Mouse (Mus musculus) kidney, embryonic 15.5 days (tissue): ENCODE measurements at regions not wholly inside any gene's neighbourhood (a gene's known extent, or its start where the extent isn't known, plus 50 kb on each side); places are given as distances from the start of the nearest gene placed in this dataset.

Source experiments
- ATAC-seq: fragments of 200-750 bp; cut with Nextera tagmentation; replicated peaks from 2 replicates; pipeline ENCODE4 v1.8.0; 2017; ENCODE audit warnings: moderate TSS enrichment; ENCODE audit not compliant: low FRiP score
- H3K27ac ChIP-seq: fragments of 300-500 bp; sonication (generic); 2 replicates; pipeline ENCODE4 v1.5.1; 2015; ENCODE audit warnings: mild to moderate bottlenecking, inconsistent platforms
- H3K27me3 ChIP-seq: fragments of 300-500 bp; sonication (generic); 2 replicates; pipeline ENCODE4 v1.6.1; 2015; ENCODE audit warnings: inconsistent platforms
- H3K36me3 ChIP-seq: fragments of 300-500 bp; sonication (generic); 2 replicates; pipeline ENCODE4 v1.6.1; 2015; ENCODE audit warnings: inconsistent platforms
- H3K4me1 ChIP-seq: fragments of 300-500 bp; sonication (generic); 2 replicates; pipeline ENCODE4 v1.6.1; 2015; ENCODE audit warnings: inconsistent platforms
- H3K4me2 ChIP-seq: fragments of 300-500 bp; sonication (generic); 2 replicates; pipeline ENCODE4 v1.6.1; 2015; ENCODE audit warnings: moderate library complexity, mild to moderate bottlenecking, inconsistent platforms
- H3K4me3 ChIP-seq: fragments of 300-500 bp; sonication (generic); replicated peaks from 2 replicates; pipeline ENCODE4 v1.5.1; 2015; ENCODE audit warnings: mild to moderate bottlenecking, inconsistent platforms
- H3K9ac ChIP-seq: fragments of 300-500 bp; sonication (generic); 2 replicates; pipeline ENCODE4 v1.6.1; 2015; ENCODE audit warnings: mild to moderate bottlenecking, inconsistent platforms
- H3K9me3 ChIP-seq: fragments of 300-500 bp; sonication (generic); replicated peaks from 2 replicates; pipeline ENCODE4 v1.6.1; 2016; ENCODE audit warnings: inconsistent platforms
- WGBS: fragments of 180-500 bp; shearing (Covaris S2); methylation state at CpG from one replicate; pipeline ENCODE4 v1.1.7; 2015; ENCODE audit warnings: mixed read lengths; 5-methylcytosine and 5-hydroxymethylcytosine counted together

DNA sequence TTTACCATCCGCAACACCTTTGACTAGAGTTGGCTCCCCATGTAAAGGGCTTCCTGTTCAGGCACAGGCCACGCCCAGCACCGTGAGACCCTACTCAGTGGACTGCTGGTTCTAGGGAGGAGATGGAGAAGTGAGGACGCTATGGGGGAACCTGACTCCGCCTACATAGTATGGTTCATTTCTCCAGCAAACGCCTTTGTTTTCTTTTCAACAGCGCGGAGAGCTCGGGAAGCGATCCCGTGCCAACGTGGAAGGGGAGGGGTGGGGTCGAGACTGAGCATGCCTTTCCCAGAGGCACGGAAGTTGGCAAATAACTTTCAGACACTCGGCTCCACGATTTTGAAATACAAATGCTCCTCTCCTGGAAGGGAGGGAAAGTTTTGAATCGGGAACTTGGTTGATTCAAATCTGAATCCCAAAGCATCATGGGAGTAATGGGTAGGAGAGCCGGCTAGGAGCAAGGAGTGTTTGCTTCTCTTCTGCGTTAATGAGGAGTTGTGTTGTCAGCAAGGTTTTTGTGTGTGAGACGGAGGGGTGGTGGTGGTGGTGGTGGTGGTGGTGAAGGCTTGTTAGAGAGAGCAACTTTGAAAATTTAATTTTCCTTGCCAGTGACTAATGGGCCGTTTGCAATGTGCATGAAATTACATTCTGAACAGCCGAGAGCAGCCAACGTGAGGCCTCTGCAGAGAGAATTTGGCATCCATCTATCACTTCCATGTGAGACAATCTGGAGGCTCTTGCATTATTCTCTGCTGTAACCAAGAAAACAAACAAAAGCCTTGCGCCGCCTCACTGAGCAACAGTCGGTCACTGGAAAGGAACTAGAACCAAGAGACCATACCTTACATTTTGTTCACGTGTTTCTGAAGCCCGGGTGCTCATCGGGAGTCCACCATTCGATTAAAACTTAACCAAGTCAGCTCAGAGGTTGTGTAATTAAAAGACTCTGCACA is 89.9 kb upstream of the Gm9887 start:
- Histone ChIP-seq H3K27ac (peak overlapping the region; percentile 93), H3K4me2 (peak overlapping the region; percentile 72), H3K27me3 (no peaks in the 10 kb centered on the region), H3K4me3 (peak overlapping the region; percentile 46), H3K36me3 (no peaks in the 10 kb centered on the region), H3K9me3 (no peaks in the 10 kb centered on the region), H3K4me1 (peaks cover 30% of the 10 kb centered on the region), H3K9ac (peak overlapping the region; percentile 34)
- 15% methylated on average over 30 of the region's 30 CpGs for WGBS
- peak; percentile 86 for ATAC-seq

DNA sequence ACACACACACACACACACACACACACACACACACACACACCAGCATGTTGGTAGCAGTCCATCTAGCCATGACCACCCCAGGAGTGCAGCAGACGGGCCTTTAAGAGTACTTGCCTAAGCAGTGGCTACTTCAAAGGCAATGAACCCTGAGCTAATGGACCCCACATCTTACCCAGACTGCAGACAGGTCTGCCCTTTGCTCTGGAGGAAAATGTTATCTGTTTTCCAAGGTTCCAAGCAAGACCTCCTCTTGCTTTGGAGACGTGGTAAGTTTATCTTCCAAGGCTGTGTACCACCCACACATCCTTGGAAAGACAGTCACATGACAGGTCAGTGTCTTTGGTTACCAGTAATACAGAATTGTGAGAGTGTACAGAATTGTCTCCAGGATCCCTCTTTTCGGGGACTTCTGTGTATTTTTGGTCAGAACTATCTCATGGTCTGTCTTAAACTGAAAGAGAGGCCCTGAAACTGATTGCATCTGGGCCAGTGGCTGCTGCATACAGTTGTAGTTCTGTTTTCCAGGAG is 88.4 kb upstream of the Gm9887 start:
- no peak for ATAC-seq
- Histone ChIP-seq H3K4me3 (no peak overlapping the region), H3K4me1 (peaks cover 30% of the 10 kb centered on the region), H3K36me3 (no peaks in the 10 kb centered on the region), H3K27me3 (no peaks in the 10 kb centered on the region), H3K9ac (no peak overlapping the region), H3K4me2 (no peak overlapping the region), H3K9me3 (no peaks in the 10 kb centered on the region), H3K27ac (no peak overlapping the region)
- 54% methylated on average over 3 of the region's 3 CpGs for WGBS

DNA sequence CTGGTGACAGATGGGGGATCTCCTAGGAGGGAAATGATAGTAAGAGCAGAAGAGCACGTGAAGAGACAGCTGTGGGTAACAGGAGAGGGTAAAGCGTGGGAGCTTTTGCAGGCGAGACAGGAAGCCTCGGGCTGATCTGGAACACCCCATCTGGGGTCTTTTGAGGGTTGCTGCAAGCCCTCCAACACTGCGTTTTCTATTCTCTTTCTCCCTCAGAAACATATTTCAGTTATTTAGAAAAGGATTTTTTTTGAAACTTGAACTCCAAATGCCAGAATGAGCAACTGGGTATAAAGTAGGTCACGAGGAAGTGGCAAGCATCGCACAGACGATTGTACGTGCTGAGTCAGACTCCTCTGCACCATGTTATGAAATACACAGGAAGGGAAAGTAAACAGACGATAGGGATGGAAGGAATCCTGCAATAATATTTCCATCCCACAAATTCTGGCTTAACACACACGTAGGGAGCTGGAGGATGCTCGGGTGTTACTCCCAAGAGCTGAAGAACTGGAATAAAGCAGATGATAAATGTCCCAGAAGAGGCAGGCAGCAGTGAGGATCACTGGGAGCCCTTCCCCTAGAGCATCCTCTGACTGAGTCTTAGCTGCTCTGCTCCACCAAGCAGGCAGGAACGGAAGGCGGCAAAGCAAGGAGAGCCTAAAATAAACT is 86.0 kb upstream of the Gm9887 start:
- no peak overlapping the region for H3K4me2 ChIP-seq

DNA sequence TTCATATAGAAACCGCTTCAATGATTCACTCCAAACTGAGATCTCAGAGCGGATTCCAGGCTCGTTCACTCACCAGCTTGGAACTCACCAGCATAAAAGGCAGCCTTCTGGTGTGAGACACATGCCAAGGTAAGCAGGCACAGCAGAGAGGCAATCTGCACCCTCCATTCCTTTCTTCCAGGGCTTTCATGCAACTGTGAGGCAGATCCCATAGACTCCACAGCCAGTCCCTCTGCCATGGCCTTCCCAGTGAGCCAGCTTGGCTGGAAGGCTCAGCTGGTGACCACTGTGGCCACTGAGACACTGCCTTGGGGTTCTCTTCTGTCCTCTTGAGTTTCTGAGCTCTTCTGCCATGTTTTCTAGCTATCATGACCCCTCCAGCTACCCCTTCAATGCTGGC is 84.5 kb upstream of the Gm9887 start:
- Histone ChIP-seq H3K4me2 (no peak overlapping the region), H3K4me1 (peaks cover 16% of the 10 kb centered on the region), H3K9me3 (no peaks in the 10 kb centered on the region), H3K9ac (no peak overlapping the region), H3K4me3 (no peak overlapping the region), H3K27me3 (no peaks in the 10 kb centered on the region), H3K27ac (no peak overlapping the region), H3K36me3 (no peaks in the 10 kb centered on the region)
- ATAC-seq: no peak
- 88% methylated on average over 3 of the region's 3 CpGs for WGBS

More for the DNA sequence above, 86.0 kb upstream of the Gm9887 start:
- ATAC-seq: no peak
- Histone ChIP-seq H3K4me1 (peaks cover 30% of the 10 kb centered on the region), H3K27me3 (no peaks in the 10 kb centered on the region), H3K27ac (peak overlapping the region; percentile 25), H3K9ac (no peak overlapping the region), H3K4me3 (no peak overlapping the region), H3K36me3 (no peaks in the 10 kb centered on the region), H3K9me3 (no peaks in the 10 kb centered on the region)
- WGBS: 37% methylated on average over 14 of the region's 14 CpGs

DNA sequence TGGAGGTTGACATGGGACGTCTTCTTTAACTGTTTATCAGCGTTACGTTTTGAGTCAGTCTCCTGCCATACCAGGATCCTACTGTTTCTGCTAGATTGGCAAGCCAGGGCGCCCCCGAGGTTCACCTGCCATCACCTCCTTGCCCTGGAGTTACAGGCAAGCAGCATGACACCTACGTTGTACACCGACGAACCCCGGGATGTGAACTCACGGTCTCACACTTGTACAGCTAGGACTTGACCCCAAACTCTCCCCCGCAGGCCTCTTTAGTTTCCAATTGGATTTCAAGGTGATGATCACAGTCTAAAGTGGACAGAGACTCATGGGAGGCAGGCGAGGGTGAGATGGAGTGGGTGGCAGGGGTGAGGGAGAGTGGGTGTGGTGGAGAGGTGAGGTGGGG is 83.9 kb upstream of the Gm9887 start:
- no peak overlapping the region for H3K4me3 ChIP-seq
- H3K4me2 ChIP-seq: no peak overlapping the region
- H3K4me1 ChIP-seq: peaks cover 16% of the 10 kb centered on the region
- 79% methylated on average over 12 of the region's 12 CpGs for WGBS
- no peaks in the 10 kb centered on the region for H3K36me3 ChIP-seq
- H3K9me3 ChIP-seq: no peaks in the 10 kb centered on the region
- H3K27me3 ChIP-seq: no peaks in the 10 kb centered on the region
- H3K27ac ChIP-seq: no peak overlapping the region
- no peak overlapping the region for H3K9ac ChIP-seq
- ATAC-seq: no peak

DNA sequence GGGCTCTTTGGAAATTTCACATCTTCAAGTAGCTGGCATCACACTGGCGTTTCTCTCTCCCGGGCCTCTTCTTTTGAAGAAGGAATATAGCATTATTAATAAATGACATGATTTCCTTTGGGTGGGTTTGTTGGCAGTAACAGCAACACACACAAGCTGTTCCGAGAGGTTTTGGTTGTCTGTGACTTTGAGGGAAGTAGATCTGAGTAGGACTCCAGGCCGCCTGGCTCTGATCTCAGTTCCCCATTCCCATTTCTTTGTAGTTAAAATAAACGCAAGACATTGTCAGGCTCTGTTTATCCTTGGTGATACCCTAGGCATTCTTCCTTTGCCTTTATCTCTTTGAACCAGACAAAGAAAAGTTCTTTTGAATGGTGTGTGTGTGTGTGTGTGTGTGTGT is 83.3 kb upstream of the Gm9887 start:
- no peaks in the 10 kb centered on the region for H3K9me3 ChIP-seq
- no peaks in the 10 kb centered on the region for H3K36me3 ChIP-seq
- H3K27me3 ChIP-seq: no peaks in the 10 kb centered on the region
- no peak overlapping the region for H3K4me2 ChIP-seq
- no peak overlapping the region for H3K4me3 ChIP-seq
- H3K4me1 ChIP-seq: peaks cover 21% of the 10 kb centered on the region
- no peak for ATAC-seq
- H3K27ac ChIP-seq: no peak overlapping the region
- H3K9ac ChIP-seq: no peak overlapping the region
- 81% methylated on average over 5 of the region's 5 CpGs for WGBS

DNA sequence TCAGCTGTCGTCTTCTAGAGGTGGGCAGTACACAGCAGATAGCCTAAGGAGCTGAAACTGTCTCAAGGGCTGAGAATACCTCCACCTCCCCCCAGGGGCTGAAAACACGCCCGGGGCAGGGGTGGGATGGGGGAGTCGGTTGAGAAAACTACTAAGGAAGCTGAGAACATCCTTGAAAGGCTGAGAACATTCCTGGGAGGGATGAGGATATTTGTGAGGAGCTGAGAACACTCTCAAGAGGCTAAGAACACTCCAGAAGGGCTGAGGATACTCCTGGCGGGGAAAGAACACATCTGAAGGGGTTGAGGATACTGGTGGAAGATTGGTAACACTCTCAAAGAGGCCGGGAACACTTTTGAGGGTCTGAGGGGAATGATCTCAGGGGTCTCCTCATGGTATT is 81.3 kb upstream of the Gm9887 start:
- no peak overlapping the region for H3K27ac ChIP-seq
- no peak overlapping the region for H3K4me3 ChIP-seq
- H3K4me1 ChIP-seq: peaks cover 25% of the 10 kb centered on the region
- no peak overlapping the region for H3K4me2 ChIP-seq
- WGBS: 85% methylated on average over 6 of the region's 6 CpGs
- ATAC-seq: no peak
- H3K36me3 ChIP-seq: no peaks in the 10 kb centered on the region
- no peak overlapping the region for H3K9ac ChIP-seq
- no peaks in the 10 kb centered on the region for H3K9me3 ChIP-seq
- H3K27me3 ChIP-seq: no peaks in the 10 kb centered on the region

DNA sequence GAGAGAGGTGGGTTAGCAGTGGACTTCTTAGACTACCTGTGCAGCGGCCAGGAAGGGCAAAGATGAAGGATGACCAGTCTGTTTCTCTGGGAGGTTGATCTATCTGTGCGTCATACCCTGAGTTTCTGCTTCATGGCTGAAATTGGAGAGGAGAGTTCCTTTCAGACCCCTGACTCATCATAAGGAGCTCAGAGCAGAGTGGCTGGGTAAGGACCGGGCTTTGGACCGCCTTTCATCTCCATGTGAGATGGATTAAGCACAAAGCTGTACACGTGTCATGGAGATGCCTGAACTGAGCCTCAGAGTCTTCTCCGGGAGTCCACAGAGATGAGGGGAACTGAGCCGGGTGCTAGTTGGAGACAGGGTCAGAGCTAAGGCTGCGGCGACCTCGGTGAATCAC is 80.7 kb upstream of the Gm9887 start:
- 90% methylated on average over 10 of the region's 10 CpGs for WGBS
- Histone ChIP-seq H3K9ac (no peak overlapping the region), H3K9me3 (no peaks in the 10 kb centered on the region), H3K4me3 (no peak overlapping the region), H3K27ac (no peak overlapping the region), H3K36me3 (no peaks in the 10 kb centered on the region), H3K4me1 (peaks cover 25% of the 10 kb centered on the region), H3K27me3 (no peaks in the 10 kb centered on the region), H3K4me2 (no peak overlapping the region)
- ATAC-seq: no peak

DNA sequence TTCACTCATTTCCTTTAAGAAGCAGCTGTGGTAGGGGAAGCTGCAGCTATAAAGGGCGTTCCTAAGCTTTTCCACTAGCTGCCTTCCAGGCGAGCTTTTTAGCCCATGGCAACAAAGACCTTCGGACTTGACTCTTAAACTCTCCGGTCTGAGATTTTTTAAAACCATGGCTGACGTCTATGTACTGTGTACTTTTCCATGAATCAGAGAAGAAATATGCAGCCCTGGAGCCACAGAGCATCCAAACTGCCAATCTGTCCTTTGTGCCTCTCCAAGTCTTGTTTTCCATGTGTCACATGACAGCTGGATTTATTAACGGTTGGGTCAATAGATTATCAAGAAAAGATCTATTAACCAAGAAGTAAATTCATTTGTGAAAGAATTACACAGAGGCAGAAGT is 78.9 kb upstream of the Gm9887 start:
- 35% methylated on average over 6 of the region's 6 CpGs for WGBS
- Histone ChIP-seq H3K9me3 (no peaks in the 10 kb centered on the region), H3K4me2 (0 out of 2 replicates have a peak overlapping the region, but pooled peaks have one; percentile 19), H3K4me3 (no peak overlapping the region), H3K27me3 (no peaks in the 10 kb centered on the region), H3K9ac (no peak overlapping the region), H3K27ac (peak overlapping the region; percentile 58), H3K4me1 (peaks cover 43% of the 10 kb centered on the region), H3K36me3 (no peaks in the 10 kb centered on the region)
- no peak; the same call in 1 of the 2 replicates for ATAC-seq

DNA sequence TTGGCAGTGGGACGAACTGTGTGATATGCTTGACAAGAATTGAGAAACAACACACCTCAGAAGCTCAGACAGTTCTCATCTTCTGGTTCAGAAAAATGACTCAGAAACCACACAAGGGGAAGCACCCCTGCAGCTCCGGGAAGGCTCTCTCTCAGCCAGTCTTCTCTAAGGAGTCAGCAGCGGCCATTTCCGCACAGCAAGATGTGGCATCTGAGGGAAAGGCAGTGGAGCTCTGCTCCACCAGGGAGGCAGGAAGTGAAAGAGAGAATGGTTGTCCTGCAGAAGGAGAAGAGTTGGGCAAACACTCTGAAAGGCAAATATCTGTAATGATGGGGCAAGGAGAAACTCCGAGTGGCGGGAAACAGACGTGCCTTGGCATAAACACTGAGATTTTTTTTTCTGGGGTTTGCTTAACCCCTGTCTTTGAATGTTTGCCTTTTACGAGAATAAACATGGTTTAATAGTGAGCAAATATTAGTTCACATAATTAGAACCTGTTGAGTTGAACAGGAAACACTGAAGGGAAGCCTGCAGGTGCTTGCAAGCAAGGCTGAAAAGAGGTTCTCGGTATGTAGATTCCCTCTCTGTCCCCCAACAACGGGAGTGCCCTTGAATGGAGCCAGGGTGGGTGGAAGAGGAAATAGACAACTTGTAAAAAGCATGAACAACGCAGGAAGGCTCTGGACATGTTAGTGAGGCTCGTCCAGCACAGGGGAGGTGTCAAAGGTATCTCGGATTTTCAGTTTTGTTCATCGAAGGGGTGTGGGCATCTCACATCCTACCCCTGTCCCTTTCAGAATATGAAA is 75.9 kb upstream of the Gm9887 start:
- WGBS: 55% methylated on average over 14 of the region's 14 CpGs
- no peak overlapping the region for H3K4me3 ChIP-seq
- no peak for ATAC-seq
- H3K27me3 ChIP-seq: no peaks in the 10 kb centered on the region
- H3K9ac ChIP-seq: no peak overlapping the region
- H3K4me1 ChIP-seq: peaks cover 45% of the 10 kb centered on the region
- H3K36me3 ChIP-seq: no peaks in the 10 kb centered on the region
- peak overlapping the region; percentile 62; the same call in 1 of the 2 replicates for H3K4me2 ChIP-seq
- peak overlapping the region; percentile 93 for H3K27ac ChIP-seq
- H3K9me3 ChIP-seq: no peaks in the 10 kb centered on the region

DNA sequence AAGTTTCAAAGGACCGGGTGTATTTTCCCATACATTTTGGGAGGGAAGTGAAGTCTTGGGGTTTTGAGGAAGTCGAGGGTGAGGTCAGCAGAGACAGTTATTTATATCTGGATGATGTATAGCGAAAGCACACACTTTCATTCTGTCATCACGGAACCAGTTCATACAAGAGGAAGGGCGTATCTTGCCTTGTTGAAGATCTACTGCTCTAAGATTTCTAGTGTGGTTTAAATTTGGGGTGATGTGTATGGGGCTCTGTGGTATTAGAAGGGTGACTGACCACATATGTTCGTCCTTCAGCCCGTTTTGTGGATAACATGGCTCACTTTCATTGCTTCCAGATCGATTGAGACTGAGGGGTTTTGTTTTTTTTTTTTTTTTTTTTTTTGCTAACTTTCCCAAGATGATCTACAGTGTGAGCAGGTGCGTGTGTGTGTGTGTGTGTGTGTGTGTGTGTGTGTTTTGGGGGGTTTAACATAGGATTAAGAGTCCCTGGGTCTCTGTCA is 75.1 kb upstream of the Gm9887 start:
- peak overlapping the region; percentile 93 for H3K27ac ChIP-seq
- peaks cover 47% of the 10 kb centered on the region for H3K4me1 ChIP-seq
- ATAC-seq: no peak
- no peaks in the 10 kb centered on the region for H3K27me3 ChIP-seq
- H3K36me3 ChIP-seq: no peaks in the 10 kb centered on the region
- no peaks in the 10 kb centered on the region for H3K9me3 ChIP-seq
- H3K4me2 ChIP-seq: peak overlapping the region; percentile 62
- H3K4me3 ChIP-seq: no peak overlapping the region
- 49% methylated on average over 9 of the region's 9 CpGs for WGBS
- 0 out of 2 replicates have a peak overlapping the region, but pooled peaks have one; percentile 5 for H3K9ac ChIP-seq
